Mouse (Mus musculus) limb, embryonic 10.5 days (tissue): ENCODE measurements around the gene Gsg1l. TPM values are rescaled to one million over a fixed set of nuclear protein-coding genes. Genes with fewer than 3 reads are reported as not detected.

ENCODE experiments used
- DNase-seq: peaks from one replicate; pipeline ENCODE4 v3.0.0-alpha.2; 2017; ENCODE audit warnings: low spot score
- H3K27ac ChIP-seq: fragments of 300-500 bp; sonication (generic); 2 replicates; pipeline ENCODE4 v1.5.1; 2016; ENCODE audit warnings: mild to moderate bottlenecking
- H3K27me3 ChIP-seq: fragments of 300-500 bp; sonication (generic); 2 replicates; pipeline ENCODE4 v1.6.1; 2016; ENCODE audit warnings: low read depth, mild to moderate bottlenecking; ENCODE audit not compliant: poor library complexity, severe bottlenecking
- H3K36me3 ChIP-seq: fragments of 300-500 bp; sonication (generic); 2 replicates; pipeline ENCODE4 v1.6.1; 2016; ENCODE audit warnings: mild to moderate bottlenecking, moderate library complexity
- H3K4me1 ChIP-seq: fragments of 300-500 bp; sonication (generic); 2 replicates; pipeline ENCODE4 v1.6.1; 2016
- H3K4me3 ChIP-seq: fragments of 300-500 bp; sonication (generic); 2 replicates; pipeline ENCODE4 v1.5.1; 2016; ENCODE audit warnings: mild to moderate bottlenecking, moderate library complexity
- H3K9me3 ChIP-seq: fragments of 300-500 bp; sonication (generic); replicated peaks from 2 replicates; pipeline ENCODE4 v1.6.1; 2016; ENCODE audit warnings: mild to moderate bottlenecking
- WGBS: fragments of 180-500 bp; shearing (Covaris S2); methylation state at CpG from one replicate; pipeline ENCODE4 v1.1.7; 2016; 5-methylcytosine and 5-hydroxymethylcytosine counted together
- polyA plus RNA-seq: library from polyadenylated mRNA; unstranded; fragments of >200 nt; fragmentation: Nextera tagmentation; extraction: Ambion mirVana; gene quantifications from 2 replicates; pipeline ENCODE4 v1.2.1, GENCODE M21; 2016

Gene Gsg1l
- polyA plus RNA-seq, 1 experiment from 2014 or later: 0.61 TPM

DNA sequence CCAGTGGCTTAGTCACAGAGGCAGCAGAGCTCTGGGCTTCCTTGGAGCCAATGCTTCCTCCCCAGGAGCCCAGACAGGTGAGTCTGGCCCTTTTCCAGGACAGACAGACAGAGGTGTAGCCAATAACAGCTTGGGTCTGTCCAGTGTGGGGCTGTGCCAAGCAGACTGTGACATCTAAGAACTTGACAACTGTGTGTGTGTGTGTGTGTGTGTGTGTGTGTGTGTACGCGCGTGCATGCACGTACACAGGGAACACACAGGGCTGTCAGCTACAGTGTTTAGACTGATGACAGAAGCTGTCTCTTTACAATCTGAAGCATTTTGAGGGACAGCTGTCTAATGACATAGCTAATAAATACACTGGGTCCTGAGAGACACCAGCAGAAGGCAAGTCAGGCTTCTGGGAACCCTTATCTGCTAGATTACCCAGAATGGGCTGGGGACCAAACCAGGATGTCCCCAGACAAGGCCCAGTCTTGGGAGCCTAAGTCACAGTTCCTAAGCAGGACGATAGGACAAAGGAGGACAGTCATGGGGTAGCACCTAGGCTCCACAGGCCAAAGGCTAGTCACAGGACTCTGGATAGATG, 42.9 kb downstream of the Gsg1l start:
- H3K27me3 ChIP-seq: no peaks in the 10 kb centered on the region
- H3K4me3 ChIP-seq: no peak overlapping the region
- 90% methylated on average over 5 of the region's 5 CpGs for WGBS
- H3K4me1 ChIP-seq: peaks cover 45% of the 10 kb centered on the region
- DNase-seq: no peak
- no peaks in the 10 kb centered on the region for H3K9me3 ChIP-seq
- H3K27ac ChIP-seq: peak overlapping the region; percentile 59
- no peaks in the 10 kb centered on the region for H3K36me3 ChIP-seq

DNA sequence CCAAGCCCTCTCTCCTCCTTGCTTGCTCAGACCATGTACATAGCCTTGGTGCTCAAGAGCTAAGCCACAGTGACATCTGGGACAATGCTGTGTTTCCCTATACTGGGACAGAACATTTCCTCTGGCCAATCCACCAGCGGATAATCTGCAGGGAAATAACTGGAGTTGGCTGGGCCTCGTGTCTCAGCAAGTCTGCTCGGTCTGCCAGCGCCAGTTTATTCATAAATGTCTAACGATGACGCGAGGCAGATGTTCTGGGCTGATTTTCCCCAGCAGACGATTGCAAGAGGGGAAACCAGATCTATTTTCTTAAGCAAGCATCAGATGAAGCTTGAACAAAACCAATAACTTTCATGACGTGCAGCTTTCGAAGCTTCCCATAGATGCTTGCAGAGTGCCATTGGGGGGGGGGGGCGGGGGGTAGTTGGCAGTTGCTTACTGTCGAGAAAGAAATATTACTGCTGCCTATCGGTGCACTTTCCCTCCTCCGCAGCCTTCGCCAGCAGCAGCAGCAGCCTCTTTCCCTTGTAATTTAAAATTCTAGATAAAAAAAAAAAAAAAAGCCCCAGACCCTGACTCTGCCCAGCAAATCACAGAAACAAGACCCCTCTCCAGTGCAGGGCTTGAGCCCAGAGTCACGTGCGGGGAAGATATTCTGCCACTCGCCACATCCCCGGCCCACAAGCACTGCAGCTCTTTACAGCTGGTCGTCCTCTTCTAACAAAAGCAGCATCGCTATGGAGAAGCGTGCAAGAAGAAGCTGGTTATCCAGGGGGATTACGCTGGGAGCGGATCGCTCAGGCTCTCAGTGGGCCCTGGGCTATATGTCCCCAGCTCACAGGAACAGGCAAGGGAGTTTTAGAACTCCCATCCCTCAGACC, 43.6 kb downstream of the Gsg1l start:
- Histone ChIP-seq H3K27ac (peak overlapping the region; percentile 68), H3K9me3 (no peaks in the 10 kb centered on the region), H3K4me1 (peaks cover 47% of the 10 kb centered on the region), H3K4me3 (no peak overlapping the region), H3K27me3 (no peaks in the 10 kb centered on the region), H3K36me3 (no peaks in the 10 kb centered on the region)
- WGBS: 48% methylated on average over 25 of the region's 25 CpGs
- peak; percentile 43 for DNase-seq

GRCm38 (mm10) chr7:126035332-126035731, 46.9 kb downstream of the Gsg1l start:
- Histone ChIP-seq H3K4me1 (peaks cover 40% of the 10 kb centered on the region), H3K27ac (no peak overlapping the region), H3K4me3 (no peak overlapping the region), H3K9me3 (no peaks in the 10 kb centered on the region), H3K27me3 (no peaks in the 10 kb centered on the region), H3K36me3 (no peaks in the 10 kb centered on the region)
- DNase-seq: no peak
- 80% methylated on average over 3 of the region's 3 CpGs for WGBS

DNA sequence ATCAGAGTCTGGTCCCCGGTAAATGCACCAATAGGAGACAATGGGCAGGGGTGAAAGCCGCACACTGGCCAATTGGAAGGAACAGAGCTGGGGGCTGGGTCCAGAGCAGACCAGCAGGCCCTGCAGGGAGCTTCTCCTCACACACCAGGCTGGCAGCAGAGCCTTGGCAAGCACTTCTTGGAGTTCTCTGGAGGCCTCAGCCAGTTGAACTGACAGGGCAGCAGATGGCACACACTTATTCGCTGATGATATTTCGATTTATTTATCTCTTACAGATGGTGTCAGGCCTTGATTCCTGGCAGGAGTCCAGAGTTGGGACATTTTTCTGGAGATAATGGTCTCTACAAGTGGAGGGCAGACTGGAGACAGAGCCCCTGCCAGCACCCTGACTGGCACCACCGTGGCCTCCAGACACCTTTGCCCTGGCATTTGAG, 49.4 kb downstream of the Gsg1l start:
- Histone ChIP-seq H3K36me3 (no peaks in the 10 kb centered on the region), H3K4me3 (no peak overlapping the region), H3K9me3 (no peaks in the 10 kb centered on the region), H3K4me1 (peaks cover 21% of the 10 kb centered on the region), H3K27ac (no peak overlapping the region; the same call in 1 of the 2 replicates), H3K27me3 (no peaks in the 10 kb centered on the region)
- 89% methylated on average over 5 of the region's 5 CpGs for WGBS
- DNase-seq: no peak

GRCm38 (mm10) chr7:126032365-126032755, 49.9 kb downstream of the Gsg1l start:
- Histone ChIP-seq H3K27me3 (no peaks in the 10 kb centered on the region), H3K4me3 (no peak overlapping the region), H3K27ac (peak overlapping the region; percentile 15; the same call in 1 of the 2 replicates), H3K36me3 (no peaks in the 10 kb centered on the region), H3K4me1 (peaks cover 16% of the 10 kb centered on the region), H3K9me3 (no peaks in the 10 kb centered on the region)
- DNase-seq: no peak
- 86% methylated on average over 3 of the region's 3 CpGs for whole genome bisulfite sequencing

- H3K27me3 ChIP-seq: no peaks in the 10 kb centered on the region
- H3K4me1 ChIP-seq: peaks cover 12% of the 10 kb centered on the region; the same call in 1 of the 2 replicates
- DNase-seq: no peak
- H3K9me3 ChIP-seq: no peaks in the 10 kb centered on the region
- no peak overlapping the region for H3K4me3 ChIP-seq
- H3K36me3 ChIP-seq: no peaks in the 10 kb centered on the region
- WGBS: 78% methylated on average over 10 of the region's 10 CpGs
- H3K27ac ChIP-seq: peak overlapping the region; percentile 44; the same call in 1 of the 2 replicates
These were observed 50.4 kb downstream of the Gsg1l start for GRCm38 (mm10) chr7:126031598-126032364.

DNA sequence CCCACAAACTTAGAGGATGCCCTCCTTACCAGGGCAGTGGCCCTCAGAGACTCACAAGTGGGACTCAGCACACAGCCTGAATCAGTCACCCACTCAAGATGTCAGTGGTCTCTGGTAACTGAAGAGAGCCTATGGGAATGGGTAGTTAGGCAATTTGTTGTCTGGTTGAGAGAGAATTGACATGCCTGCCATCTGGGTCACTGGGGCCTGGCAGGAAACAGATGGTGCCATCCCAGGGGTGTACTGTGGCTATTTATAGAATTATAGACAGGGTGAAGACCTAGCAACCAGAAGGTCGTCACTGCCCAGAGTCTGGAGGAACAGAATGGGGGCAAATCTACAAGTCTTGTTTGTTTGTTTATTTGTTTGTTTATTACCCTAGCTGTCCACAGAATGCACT, 54.8 kb downstream of the Gsg1l start:
- no peaks in the 10 kb centered on the region for H3K27me3 ChIP-seq

GRCm38 (mm10) chr7:126026600-126026999, 55.6 kb downstream of the Gsg1l start:
- WGBS: 59% methylated on average over 5 of the region's 5 CpGs
- Histone ChIP-seq H3K9me3 (no peaks in the 10 kb centered on the region), H3K27ac (no peak overlapping the region), H3K36me3 (no peaks in the 10 kb centered on the region), H3K4me3 (no peak overlapping the region), H3K27me3 (no peaks in the 10 kb centered on the region), H3K4me1 (no peaks in the 10 kb centered on the region)
- no peak for DNase-seq

More for the DNA sequence above, 54.8 kb downstream of the Gsg1l start:
- Histone ChIP-seq H3K9me3 (no peaks in the 10 kb centered on the region), H3K4me3 (no peak overlapping the region), H3K36me3 (no peaks in the 10 kb centered on the region), H3K27ac (no peak overlapping the region), H3K4me1 (no peaks in the 10 kb centered on the region)
- WGBS: 48% methylated on average over 1 of the region's 1 CpGs
- no peak for DNase-seq

GRCm38 (mm10) chr7:126019966-126020365, 62.2 kb downstream of the Gsg1l start:
- no peak for DNase-seq
- H3K36me3 ChIP-seq: no peaks in the 10 kb centered on the region
- H3K27ac ChIP-seq: peak overlapping the region; percentile 75
- no peaks in the 10 kb centered on the region for H3K27me3 ChIP-seq
- peaks cover 36% of the 10 kb centered on the region for H3K4me1 ChIP-seq
- H3K4me3 ChIP-seq: no peak overlapping the region
- H3K9me3 ChIP-seq: no peaks in the 10 kb centered on the region
- WGBS: 68% methylated on average over 6 of the region's 6 CpGs

DNA sequence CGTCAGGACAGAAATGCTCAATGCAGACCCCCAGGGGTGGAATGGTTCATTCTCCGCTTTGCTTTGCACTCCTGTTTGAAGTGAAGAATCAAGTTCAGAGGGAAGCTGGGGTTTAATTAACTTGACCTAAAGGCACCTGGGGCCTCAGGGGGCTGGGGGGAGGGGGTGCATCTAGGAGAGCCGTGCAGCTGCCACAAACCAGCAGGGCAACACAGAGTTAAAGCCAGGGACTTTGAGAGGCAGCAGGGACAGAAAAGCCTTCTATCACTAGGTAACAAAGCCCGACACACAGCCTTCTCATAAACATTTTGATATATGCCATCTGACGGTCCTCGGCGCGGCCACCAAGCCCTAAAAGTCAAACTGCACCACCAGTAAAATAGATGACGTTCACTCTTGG, 62.9 kb downstream of the Gsg1l start:
- no peaks in the 10 kb centered on the region for H3K27me3 ChIP-seq
- peak; percentile 56 for DNase-seq
- no peaks in the 10 kb centered on the region for H3K9me3 ChIP-seq
- WGBS: 29% methylated on average over 9 of the region's 9 CpGs
- H3K36me3 ChIP-seq: no peaks in the 10 kb centered on the region
- peak overlapping the region; percentile 15; the same call in 1 of the 2 replicates for H3K4me3 ChIP-seq
- peaks cover 40% of the 10 kb centered on the region for H3K4me1 ChIP-seq
- peak overlapping the region; percentile 75 for H3K27ac ChIP-seq

- no peak for DNase-seq
- 90% methylated on average over 4 of the region's 4 CpGs for WGBS
- H3K4me3 ChIP-seq: no peak overlapping the region
These were observed 64.8 kb downstream of the Gsg1l start for GRCm38 (mm10) chr7:126017455-126017854.

GRCm38 (mm10) chr7:126012325-126013021, 69.7 kb downstream of the Gsg1l start:
- Histone ChIP-seq H3K4me1 (peaks cover 51% of the 10 kb centered on the region), H3K27me3 (0 out of 2 replicates have a peak, but pooled peaks cover 4% of the 10 kb centered on the region), H3K27ac (0 out of 2 replicates have a peak overlapping the region, but pooled peaks have one; percentile 48), H3K36me3 (no peaks in the 10 kb centered on the region), H3K4me3 (no peak overlapping the region), H3K9me3 (no peaks in the 10 kb centered on the region)
- 54% methylated on average over 11 of the region's 11 CpGs for WGBS
- no peak for DNase-seq

More at GRCm38 (mm10) chr7:126017455-126017854, 64.8 kb downstream of the Gsg1l start:
- Histone ChIP-seq H3K9me3 (no peaks in the 10 kb centered on the region), H3K27ac (no peak overlapping the region), H3K36me3 (no peaks in the 10 kb centered on the region), H3K27me3 (no peaks in the 10 kb centered on the region), H3K4me1 (peaks cover 53% of the 10 kb centered on the region)
